Mouse (Mus musculus): ENCODE data around the gene Dicer1. TPM values are rescaled to one million over a fixed set of nuclear protein-coding genes. Genes with fewer than 3 reads are reported as not detected.

Dicer1 gene
- polyA plus RNA-seq, 1 experiment = 3.1 TPM

- Histone ChIP-seq H3K27ac (ENCODE audit: insufficient read depth, low read depth, low read length) (no peak overlapping the region), H3K4me3 (ENCODE audit: low read depth, low read length) (no peak overlapping the region), H3K27me3 (ENCODE audit: control insufficient read depth, insufficient read depth, low read length) (no peaks in the 10 kb centered on the region), H3K36me3 (ENCODE audit: control insufficient read depth, insufficient read depth, low read length) (no peaks in the 10 kb centered on the region), H3K4me1 (ENCODE audit: control insufficient read depth, insufficient read depth, insufficient read length, low read length) (no peaks in the 10 kb centered on the region)
- TF ChIP-seq CTCF (IDR thresholded peaks at IDR 0.05; ENCODE audit: extremely low read depth, insufficient read length, insufficient replicate concordance, low read depth, low read length) = no peak
- TF ChIP-seq POLR2A (IDR thresholded peaks at IDR 0.05; ENCODE audit: low read depth, low read length) = no peak
- WGBS = 81% methylated on average over 6 of the region's 6 CpGs
These were observed 103.4 kb downstream of the Dicer1 start for GRCm38 (mm10) chr12:104648366-104648765.

DNA sequence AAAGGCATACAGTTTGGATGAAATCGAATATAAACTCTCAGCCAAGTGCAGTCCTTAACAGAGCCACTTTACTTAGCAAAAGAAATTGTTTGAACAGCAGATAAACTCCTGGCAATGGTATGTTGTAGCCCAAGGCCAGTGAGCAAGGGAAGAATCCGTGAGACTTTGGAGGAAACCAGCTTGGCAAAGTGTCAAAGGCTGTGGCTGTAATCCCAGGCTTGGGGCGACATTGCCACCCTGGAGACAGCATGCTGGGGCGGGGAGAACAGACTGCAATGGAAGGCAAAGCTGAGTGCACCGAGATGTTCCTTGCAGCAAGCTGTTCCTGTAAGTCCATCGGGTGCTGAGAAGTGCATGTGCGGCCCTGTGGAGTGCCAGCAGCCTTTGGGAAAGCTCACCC, 109.4 kb downstream of the Dicer1 start:
- no peaks in the 10 kb centered on the region for H3K36me3 ChIP-seq (ENCODE audit: control insufficient read depth, insufficient read depth, low read length)
- 0 out of 2 replicates have a peak, but pooled peaks cover 10% of the 10 kb centered on the region for H3K27me3 ChIP-seq (ENCODE audit: control insufficient read depth, insufficient read depth, low read length)
- no peak overlapping the region for H3K4me3 ChIP-seq (ENCODE audit: low read depth, low read length)
- no peak for TF ChIP-seq CTCF (IDR thresholded peaks at IDR 0.05; ENCODE audit: extremely low read depth, insufficient read length, insufficient replicate concordance, low read depth, low read length)
- TF ChIP-seq POLR2A (IDR thresholded peaks at IDR 0.05; ENCODE audit: low read depth, low read length) = no peak
- no peaks in the 10 kb centered on the region for H3K4me1 ChIP-seq (ENCODE audit: control insufficient read depth, insufficient read depth, insufficient read length, low read length)
- 40% methylated on average over 7 of the region's 7 CpGs for WGBS
- no peak overlapping the region for H3K27ac ChIP-seq (ENCODE audit: insufficient read depth, low read depth, low read length)

DNA sequence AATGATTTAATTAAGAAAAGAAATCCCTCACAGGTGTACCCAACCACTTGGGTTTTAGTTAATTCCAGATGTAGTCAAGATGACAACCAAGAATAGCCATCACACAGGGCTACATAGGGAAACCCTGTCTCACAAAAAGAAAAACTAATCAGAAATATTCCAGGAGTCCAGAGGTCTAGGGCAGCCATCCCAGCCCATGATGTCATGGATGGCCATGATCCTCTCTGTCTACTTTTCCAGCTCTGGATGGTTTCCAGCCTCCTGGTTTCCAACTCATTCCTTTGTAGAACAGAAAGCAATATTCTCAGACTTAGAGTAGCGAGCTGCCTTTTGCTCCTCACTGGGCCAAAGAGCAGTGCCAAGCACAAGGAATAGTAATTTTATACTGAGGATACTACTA, 110.8 kb downstream of the Dicer1 start:
- 75% methylated on average over 1 of the region's 1 CpGs for WGBS
- TF ChIP-seq CTCF (IDR thresholded peaks at IDR 0.05; ENCODE audit: extremely low read depth, insufficient read length, insufficient replicate concordance, low read depth, low read length) = no peak
- no peak for TF ChIP-seq POLR2A (IDR thresholded peaks at IDR 0.05; ENCODE audit: low read depth, low read length)

DNA sequence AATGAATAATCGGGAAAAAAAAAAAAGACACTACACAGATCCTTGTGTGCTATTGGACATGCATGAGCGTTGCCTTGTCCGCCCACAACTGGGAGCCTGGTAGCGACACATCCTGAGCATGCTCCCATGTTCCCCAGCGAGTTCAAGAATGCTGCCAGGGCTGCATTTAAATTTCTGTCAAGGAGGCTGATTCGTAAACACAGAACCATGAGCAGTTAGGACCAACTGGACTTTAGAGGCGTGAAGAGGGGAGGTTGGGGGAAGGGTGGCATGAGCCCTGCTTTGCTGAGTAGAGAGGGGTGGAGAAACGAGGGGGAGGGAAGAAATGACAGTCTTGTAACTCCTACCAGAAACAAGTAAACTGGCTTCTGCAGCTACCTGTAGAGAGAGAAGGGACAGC, 113.6 kb downstream of the Dicer1 start:
- Histone ChIP-seq H3K27ac (ENCODE audit: insufficient read depth, low read depth, low read length) (no peak overlapping the region), H3K4me1 (ENCODE audit: control insufficient read depth, insufficient read depth, insufficient read length, low read length) (no peaks in the 10 kb centered on the region), H3K4me3 (ENCODE audit: low read depth, low read length) (no peak overlapping the region), H3K36me3 (ENCODE audit: control insufficient read depth, insufficient read depth, low read length) (no peaks in the 10 kb centered on the region), H3K27me3 (ENCODE audit: control insufficient read depth, insufficient read depth, low read length) (0 out of 2 replicates have a peak, but pooled peaks cover 10% of the 10 kb centered on the region)
- TF ChIP-seq POLR2A (IDR thresholded peaks at IDR 0.05; ENCODE audit: low read depth, low read length) (no peak), CTCF (IDR thresholded peaks at IDR 0.05; ENCODE audit: extremely low read depth, insufficient read length, insufficient replicate concordance, low read depth, low read length) (no peak)
- 33% methylated on average over 8 of the region's 8 CpGs for WGBS

More for the DNA sequence above, 110.8 kb downstream of the Dicer1 start:
- Histone ChIP-seq H3K27me3 (ENCODE audit: control insufficient read depth, insufficient read depth, low read length) (0 out of 2 replicates have a peak, but pooled peaks cover 10% of the 10 kb centered on the region), H3K4me1 (ENCODE audit: control insufficient read depth, insufficient read depth, insufficient read length, low read length) (no peaks in the 10 kb centered on the region), H3K27ac (ENCODE audit: insufficient read depth, low read depth, low read length) (no peak overlapping the region), H3K4me3 (ENCODE audit: low read depth, low read length) (no peak overlapping the region), H3K36me3 (ENCODE audit: control insufficient read depth, insufficient read depth, low read length) (no peaks in the 10 kb centered on the region)

Other genes starting within 250 kb of the Dicer1 start
- 3.0 and 3.4 TPM in 2 replicates for gene Clmn, start 113.1 kb upstream of the Dicer1 start, polyA plus RNA-seq (2012; rRNA removed)